Mouse (Mus musculus): ENCODE results near the gene Sbf2.

- TF ChIP-seq CTCF (IDR thresholded peaks at IDR 0.05; ENCODE audit: extremely low read depth, insufficient read depth, insufficient read length, insufficient replicate concordance) (no peak), POLR2A (IDR thresholded peaks at IDR 0.05; ENCODE audit: low read depth, low read length) (no peak)
These were observed 253.2 kb downstream of the Sbf2 start for GRCm38 (mm10) chr7:110361516-110361915.

Measured in spleen, adult 2 months (tissue).